Mouse (Mus musculus) layer of hippocampus, adult 9-11 months (tissue): ENCODE data around the gene Il10rb.

Source experiments
- DNase-seq: peaks from one replicate; pipeline ENCODE4 v3.0.0; 2022

The Il10rb gene

DNA sequence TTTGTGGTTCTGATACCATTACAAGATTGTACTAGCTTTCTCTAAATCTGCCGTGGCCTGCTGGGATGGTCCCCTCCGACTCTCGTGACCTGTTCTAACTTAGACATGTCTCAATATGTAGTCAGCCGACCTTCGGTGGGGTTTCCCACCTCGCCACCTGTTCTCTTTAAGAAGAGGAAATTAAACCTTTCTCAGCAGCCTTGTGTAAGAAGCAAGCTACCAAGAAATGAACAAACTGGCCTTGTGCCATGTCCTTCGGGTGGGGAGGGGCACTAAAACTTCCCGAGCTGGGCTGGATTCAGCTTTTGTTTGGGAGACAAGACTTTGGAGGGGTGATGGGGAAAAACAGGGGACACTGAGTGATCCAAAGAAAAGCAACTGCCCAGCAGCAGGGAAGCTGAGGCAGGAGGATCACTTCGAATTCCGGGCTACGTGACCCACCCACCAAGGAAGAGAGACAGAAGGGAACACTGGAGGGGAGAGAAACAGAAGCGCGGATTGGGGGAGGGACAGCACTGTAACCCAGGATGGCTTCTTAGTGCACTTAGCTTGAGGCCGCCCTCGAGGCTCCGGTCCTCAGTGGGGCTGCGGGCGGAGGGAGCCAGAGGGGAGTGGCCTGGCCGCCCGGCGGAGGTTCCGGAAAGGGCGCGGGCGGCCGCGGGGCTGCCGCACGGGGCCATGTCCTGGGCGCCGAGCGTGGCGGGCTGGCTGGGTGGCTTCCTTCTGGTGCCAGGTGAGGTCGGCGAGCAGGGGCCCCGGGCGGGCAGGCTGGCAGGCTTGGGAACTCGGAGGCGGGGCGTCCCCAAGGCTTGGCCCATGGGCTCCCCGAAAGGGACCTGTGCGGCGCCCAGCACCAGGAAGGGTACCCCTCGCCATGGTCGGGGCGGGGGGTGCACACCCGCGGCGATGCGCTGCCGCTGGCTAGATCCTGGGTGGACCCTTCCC, at the start of gene Il10rb:
Gene Il10rb (plus strand): TSS at position 525 of the 945 bp plus-strand sequence.
- DNase-seq, result peak; percentile 60

DNA sequence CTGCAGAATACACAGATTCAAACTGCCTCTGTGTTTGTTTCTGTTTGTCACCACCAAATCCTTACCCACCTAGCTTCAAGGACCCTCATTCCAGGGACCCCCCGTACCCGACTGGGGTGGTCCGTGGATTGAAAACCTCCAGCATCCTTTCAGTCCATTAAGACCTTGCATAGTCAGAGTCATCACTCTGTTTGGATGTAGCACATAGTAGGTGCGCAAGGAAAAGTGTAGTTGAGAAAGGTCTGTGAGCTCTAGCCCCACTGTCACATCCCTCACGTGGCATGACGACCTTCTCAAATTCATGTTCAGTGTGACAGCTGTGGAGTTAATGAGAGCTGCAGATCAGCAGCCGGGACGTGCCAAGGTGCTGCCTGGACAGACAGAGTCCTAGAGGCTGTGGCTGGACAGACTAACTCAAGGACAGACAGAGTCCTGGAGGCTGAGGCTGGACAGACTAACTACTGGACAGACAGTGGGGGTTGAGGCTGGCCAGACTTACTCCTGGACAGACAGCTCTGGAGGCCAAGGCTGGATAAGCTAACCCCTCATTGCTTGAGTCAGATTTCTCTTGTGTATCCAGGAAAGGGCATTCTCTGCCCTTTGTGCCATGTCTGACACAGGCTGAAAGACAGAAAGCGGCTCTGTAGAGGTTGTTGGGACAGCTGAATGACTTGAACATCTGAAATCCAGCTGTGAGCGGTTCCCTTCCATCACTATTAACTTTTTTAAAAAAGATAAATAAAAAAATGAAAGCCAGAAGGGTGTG, 49.0 kb upstream of the Il10rb start:
- DNase-seq, result no peak

DNA sequence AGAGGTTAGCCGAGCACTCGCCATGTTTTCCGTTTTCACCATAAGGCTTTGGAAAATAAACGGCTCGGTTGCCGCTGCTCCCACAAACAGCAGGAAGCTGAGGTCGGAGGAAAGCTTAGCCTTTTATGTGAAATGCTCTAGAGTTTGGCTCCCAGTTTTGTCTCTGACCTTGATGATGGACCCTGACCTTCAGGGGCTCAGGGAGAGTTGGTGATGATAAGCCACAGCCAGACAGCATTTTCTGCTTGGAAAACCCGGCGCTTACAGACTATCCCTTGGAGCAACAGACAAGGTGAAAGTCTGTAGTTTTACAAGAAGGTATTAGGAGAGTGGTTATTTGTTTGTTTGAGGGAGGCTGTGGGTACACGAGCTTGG, 48.5 kb upstream of the Il10rb start:
- DNase-seq, result no peak

DNA sequence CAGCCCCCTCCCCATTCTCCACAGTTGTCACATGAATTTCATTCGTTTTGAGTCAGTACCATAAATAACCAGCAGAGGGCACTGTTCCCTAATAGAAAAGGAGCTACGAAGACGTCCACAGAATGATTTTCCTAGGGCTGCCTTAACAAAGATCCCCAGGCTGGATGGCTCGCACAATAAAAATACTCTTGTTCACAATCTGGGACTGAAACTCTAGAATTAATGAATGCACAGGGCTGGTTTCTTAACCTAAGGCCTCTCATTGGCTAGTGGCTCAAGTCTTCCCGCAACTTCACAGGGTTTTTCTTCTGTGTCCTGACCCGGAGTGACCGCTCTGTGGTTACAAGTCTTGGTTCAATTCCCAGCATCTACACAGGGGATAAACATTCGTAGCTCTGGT, 47.4 kb upstream of the Il10rb start:
- no peak for DNase-seq

DNA sequence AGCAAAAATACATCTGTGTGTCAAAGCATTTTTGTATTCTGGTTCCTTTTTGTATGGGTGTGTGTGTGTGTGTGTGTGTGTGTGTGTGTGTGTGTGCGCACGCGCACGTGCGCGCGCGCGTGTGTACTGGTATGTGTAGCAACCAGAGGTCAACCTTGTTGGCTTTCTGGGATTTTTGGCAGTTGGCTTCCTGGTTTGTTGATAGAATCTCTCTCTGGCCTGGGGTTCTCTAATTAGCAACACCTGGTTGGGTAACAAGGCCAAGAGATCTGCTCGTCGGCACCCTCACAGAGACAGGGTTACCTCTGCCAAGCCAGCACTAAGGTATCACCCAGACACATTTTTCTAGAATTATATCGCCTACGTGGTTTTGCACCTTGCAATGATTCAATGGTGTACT, 46.4 kb upstream of the Il10rb start:
- no peak for DNase-seq

DNA sequence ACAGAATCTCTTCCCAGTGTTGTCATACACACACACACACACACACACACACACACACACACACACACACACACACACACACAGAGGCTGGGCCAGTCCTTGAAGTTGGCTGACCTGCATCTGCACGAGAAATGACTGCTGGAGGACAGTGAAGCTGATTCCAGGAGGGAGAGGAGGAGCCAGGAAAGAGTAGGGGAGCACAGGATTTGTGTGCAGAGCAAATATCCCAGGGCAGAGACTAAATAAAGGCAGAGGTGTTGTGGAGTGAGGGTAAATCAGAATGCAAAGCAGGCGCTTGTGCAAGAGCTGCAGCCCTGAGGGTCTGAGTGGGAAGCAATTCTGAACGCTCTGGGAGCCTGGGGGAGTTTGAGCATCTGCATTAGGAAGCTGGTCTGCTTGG, 45.8 kb upstream of the Il10rb start:
- DNase-seq, result no peak

DNA sequence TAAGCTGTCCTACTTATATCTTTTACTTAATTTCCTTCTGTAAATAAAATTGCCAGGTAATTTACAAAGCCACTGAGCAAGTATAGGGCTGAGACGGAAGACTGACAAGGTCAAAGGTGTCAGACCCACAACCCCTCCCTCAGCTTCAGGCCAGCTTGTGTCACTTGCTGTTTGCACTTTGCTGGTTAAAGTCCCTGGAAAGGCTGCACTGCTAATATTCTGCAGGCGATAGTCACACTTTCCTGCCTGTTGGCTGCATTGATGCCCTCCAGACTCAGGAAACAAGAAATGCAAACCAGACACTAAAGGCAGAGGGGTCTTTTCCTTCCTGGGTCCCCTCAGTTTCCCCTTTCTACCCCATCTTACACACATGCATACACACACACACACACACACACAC, 44.0 kb upstream of the Il10rb start:
- DNase-seq, result no peak

DNA sequence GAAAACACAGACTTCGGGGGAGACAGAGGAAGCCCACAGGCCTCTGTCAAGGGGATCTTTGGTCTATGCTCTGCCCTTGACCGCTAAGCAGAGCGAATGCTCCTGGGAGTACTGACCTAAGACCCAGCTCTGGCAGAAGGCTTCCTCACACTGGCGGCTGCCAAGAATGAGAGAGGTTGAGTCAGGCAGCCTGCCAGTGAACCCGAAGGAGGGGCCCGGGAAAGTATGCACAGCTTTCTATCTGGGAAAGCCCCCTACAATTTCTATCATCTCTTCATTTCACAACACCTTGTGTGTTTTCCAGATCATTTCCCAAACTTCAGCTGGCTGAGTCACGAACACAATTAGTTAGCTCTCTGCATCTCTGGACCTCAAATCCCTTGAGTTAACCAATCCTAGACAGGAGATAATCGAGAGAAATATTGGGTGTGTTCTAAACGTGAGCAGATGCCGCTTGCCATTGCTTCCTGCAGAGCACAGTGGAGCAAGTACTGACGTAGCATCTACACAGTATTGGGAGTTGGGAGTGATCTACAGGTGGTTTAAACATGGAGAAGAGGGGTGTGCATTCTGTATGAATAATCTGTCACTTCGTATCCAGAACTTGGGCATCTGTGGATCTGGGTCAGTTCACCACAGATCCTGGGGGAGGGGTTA, 43.2 kb upstream of the Il10rb start:
- no peak for DNase-seq

DNA sequence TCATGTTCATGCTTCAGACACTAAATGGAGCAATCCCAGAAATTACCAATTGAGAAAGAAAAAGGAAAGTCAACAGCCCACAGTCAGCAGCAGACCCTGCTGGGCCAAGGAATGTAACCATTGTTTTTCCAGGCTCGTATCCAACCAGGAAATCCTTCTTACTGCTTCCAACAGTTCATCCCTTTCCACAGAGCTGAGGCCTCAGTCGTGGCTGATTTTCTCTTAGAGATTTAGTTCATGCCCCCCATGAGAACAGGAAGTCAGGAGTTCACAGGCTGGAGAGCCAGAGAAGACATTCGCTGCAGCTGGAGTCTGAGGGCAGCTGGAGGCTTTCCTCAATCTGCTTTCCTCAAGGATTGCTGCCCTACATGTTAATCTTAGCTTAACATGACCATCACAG, 42.5 kb upstream of the Il10rb start:
- DNase-seq, result no peak

DNA sequence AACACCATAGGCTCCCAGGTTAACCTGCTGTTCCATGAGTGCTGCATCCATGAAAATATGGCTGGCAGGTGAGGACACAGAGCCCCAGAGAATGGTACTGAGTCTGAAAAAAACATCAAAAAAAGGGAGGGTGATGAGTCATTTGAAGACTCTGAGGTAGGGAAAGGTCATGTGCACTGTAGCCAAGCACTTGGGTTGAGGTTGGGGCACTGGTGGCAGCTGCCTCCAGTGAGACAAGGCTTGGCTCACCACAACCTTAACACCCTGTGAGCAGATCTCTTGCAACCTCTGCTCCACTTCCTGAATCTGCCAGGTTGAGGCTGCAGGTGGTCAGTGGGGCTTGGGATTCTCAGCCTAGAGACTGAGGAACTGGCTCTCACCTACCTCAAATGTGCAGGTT, 39.4 kb upstream of the Il10rb start:
- DNase-seq, result no peak

DNA sequence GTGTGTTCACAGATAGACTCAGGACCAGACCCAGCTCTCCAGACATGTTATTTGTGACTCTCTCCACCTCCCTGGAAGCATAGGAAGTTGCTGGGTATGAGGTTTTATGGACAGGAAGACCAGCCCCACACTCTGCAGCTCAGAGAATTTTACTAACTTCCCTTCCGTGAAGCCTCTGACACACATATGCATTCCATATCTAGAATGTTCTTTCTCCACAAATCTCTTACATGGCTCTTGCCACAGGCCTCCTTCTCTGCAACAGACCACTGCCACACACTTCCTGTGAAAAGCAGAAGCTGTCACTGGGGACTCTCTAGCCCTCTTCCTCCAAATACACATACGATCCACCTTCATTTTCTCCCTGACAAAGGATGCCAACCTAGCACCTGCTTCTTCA, 38.9 kb upstream of the Il10rb start:
- no peak for DNase-seq

DNA sequence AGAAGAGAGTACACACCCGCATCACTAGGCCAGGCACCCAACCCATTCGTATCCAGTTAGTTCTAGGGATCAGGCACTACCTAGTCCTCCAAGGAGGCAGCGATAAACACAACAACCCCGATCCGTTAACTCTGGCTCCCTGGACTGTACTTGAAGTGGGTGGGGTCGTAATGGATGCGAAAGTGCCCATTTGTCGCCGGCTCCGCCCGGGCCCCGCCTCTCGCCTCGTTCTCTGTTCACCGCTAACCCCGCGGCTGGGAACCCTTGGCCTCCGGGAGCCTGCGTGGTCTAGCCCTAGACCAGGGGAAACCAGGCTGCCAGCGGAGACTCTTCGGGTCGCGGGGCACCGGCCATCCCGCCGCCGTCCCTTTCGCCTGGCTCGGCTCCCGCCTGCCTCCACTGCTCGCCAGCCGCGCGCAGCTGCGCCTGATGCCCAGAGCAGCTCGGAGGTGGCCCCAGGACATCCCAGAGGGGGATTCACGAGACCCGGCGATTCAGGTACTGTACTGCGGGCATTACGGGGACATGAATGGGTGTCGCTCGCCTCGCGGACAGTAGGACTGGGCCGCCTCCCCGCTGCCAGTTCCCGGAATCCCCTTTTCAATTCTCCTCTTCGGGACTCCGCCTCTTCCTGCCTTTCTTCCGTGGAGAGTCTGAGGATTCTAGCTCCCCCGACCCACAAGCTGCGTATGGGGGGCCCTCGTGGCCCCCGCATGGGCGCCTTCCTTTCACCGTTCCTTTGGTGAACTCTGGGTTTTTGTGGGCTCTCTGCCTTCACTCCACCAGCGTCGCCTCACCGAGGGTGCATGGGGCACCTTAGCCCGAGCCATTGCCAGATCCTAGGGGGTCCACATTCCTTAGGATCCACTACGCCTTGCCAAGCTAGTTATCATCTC, 33.1 kb upstream of the Il10rb start, which contains the start of gene Ifnar2:
Gene Ifnar2 (plus strand): TSS at position 207 of the 896 bp plus-strand sequence.
- DNase-seq, result peak; percentile 78

DNA sequence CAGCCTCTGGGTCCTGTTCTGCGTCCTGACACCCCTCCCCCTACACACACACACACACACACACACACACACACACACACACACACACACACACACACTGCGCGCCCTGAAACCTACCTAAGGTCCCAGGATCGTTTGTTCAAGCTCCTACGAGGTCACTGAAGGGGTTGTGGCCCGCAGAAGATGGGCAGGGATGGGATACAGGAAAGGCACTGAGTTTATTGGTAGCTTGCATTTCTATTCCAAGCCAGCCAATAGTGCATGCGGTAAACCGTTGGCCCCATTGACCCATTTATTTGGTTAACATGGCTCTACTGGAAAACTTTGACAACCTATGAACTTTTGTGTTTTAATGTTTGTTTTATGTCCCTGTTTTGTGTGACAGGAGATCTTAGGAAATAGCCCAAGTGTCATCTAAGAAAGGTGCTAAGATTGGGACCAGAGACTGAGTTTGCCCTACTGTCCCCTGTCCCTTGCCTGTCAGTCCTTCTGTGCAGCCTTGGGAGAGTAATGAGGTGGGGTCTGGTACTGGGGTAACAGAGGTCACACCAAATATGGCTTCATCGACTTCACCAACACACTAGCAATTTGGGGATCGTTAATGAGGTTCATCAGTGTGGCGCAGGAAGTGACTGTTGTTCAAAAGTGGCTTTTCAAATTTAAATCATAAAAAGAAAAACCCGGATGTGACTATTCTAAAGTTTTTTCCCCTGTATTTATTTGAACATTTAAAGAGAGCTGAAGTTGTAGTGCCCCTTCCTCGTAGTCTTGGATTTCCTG, 32.3 kb upstream of the Il10rb start:
- DNase-seq, result no peak

DNA sequence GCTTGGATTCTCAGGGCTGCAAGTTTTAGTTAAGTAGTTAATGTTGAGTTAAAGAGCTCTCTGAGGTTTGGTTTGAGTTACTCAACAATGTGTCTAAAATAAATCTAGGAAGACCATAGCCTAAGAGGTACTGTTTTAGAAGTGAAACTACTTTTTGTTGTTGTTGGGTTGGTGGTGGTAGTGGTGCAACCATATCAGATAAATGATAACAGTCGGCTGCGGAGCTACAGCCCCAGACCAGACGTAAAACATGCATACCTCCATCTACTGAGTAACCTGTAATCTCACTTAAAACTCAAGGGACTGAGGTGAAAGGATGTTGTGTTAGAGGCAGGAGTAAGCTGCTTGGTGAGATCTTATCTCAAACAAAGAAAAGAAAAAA, 31.7 kb upstream of the Il10rb start:
- DNase-seq, result no peak

DNA sequence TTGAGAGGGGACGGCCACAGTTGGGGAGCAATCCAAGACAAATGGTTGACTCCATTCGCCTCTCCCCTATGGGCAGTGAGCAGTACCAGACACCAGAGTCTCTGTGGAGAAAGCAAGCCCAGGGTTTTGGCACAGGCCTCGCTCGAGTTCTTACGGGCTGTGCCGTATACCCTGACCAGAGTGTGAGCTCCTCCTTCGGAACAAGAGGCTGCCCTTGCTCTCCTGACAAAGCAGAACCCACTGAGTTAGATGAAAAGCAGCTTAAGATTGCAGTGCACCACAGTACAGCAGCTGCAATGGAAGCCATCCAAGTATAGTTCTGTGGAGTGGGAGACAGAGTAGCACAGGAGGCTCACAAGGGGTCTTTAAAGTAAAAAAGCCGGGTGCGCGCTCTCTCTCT, 29.3 kb upstream of the Il10rb start:
- DNase-seq, result no peak

DNA sequence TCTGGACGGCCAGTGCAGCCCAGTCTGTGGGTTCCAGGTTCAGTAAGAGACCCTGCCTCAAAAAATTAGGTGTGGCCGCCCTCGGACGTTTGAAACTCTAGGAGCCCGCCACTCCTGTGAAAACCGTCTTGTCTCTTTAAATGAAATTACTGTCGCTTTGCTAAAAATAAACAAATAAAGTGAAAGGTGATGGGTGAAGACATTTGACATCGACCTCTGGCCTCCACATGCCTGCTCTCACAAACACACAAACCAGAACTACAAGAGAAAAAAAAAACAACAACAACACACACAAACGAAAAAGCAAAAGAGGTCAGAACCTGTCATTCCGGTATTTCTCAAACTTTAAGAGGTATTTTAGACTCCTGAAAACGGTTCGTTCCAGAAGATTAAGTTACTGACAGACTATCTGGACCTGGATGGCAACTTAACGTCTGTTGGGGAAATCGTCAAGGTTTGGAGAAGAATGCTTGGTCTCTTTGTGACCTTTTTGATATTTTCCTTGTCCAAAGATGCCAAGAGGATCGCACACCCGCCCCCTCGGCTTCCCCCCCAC, 27.5 kb upstream of the Il10rb start:
- DNase-seq, result no peak

DNA sequence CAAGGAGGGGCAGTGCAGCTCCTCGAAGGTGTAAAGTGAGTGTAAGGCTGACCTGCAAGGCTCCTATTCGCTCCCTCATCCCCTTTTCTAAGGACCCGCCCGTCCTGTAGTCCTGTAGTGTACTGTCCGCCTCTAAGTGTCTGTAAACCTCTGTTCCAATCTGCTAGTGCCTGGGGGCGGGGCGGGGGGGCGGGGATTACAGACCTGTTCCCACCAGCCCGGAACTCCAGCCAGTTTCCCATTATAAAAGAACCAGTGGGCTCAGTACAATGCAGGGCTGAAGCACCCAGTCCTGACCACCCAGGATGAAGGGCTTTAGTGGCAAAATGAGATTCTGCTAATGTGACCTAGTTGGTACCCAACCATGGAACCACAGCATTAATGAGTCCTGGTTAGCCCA, 27.0 kb upstream of the Il10rb start:
- no peak for DNase-seq

DNA sequence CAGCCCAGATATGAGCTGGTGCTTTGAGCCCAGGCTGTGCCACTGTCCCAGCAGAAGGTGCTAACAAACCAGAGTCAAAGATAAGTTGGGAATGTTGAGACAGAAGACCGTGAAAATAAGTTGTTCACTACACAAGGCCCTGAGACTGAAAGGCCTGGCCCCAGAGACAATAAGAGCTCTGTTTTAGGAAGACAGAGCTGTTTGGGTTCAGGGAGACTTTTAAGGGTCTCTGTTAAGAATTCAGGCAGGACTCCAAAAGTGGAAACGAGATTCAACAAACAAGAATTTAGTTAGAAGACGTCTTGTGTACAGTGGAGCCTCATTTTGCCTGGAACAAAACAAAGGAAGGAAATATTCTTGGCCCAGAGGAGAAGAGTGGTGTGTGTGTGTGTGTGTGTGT, 26.6 kb upstream of the Il10rb start:
- no peak for DNase-seq

DNA sequence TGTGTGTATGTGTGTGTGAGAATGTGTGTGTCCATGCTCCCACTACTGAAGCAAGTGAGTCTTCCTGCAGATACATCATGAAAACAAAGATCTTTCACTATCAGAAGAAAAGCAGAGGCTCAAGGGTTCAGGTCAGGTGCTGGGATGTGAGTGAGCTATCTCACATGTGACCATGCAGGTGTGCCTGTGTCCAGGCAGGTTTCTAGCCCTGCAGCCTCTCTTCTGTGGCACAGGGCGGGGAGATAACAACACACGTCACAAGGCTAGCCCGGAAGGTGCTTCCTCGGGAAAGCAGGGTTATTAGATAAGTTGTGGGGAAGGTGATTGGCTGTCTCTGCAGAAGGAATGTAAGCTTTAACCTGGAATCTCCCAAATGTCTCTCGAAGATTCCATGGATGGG, 25.8 kb upstream of the Il10rb start:
- no peak for DNase-seq

DNA sequence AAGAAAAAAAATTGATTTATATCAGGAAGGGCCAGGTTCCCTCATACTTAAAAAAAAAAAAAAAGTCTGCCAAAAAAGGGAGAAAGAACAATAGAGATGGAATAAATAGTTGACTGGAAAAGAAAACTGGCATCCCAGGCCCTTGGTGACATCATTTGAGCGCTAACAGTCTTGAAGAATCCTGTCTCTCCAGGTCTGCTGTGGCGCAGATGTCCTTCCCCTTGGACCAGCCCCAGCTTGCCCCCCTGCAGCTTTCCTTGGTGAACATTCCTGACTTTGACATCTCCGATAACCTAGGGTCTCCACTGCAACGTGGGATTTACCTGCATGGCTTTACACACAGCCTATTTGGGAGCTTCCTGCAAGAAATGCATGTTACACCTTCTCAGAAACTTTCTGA, 24.4 kb upstream of the Il10rb start:
- DNase-seq, result no peak

DNA sequence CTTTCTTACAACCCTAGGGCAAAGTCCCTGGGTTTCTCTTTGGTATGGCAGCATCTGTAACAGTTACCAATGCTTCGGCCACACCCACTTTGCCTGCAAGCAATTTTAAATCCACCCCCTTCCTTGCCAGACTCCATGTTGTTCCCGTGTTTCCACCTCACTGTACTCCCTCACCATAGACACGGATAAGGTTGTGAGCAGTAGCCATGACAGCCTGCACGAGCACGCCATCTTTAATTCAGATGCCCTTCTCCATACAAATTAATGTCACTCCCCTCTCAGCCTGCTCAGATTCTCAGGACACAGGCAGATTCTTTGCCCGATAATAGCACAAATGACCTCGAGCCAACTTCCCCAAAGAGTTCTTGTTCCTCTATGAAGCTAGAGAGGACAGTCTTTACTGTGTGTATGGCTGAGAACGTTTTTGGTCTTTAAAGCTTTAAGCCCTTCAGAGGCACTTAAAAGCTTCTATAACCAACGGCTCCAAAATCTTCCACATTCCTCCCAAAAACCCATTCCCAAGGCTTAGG, 23.6 kb upstream of the Il10rb start:
- DNase-seq, result no peak
